Mouse (Mus musculus): ENCODE data around the gene Spindoc. TPM values are rescaled to one million over a fixed set of nuclear protein-coding genes. Genes with fewer than 3 reads are reported as not detected.

Spindoc gene
- polyA plus RNA-seq (2017; shearing (Covaris generic)): 4.3 TPM

GRCm38 (mm10) chr19:7382903-7383865 is at the start of gene Spindoc:
Gene Spindoc, minus strand, starts transcription at chr19:7382994.

GRCm38 (mm10) chr19:7416834-7417735 is 34.3 kb upstream of the Spindoc start, which contains the start of gene 2700081O15Rik:
Gene 2700081O15Rik, plus strand, starts transcription at chr19:7417625.

GRCm38 (mm10) chr19:7341512-7342397 is 41.0 kb downstream of the Spindoc start, which contains the start of gene Mark2:
Gene Mark2, minus strand, starts transcription at chr19:7341860.

Other genes with a start within 250 kb of the Spindoc start
- gene Otub1, start 176.7 kb downstream of the Spindoc start, polyA plus RNA-seq (2017; shearing (Covaris generic)): 73.3 TPM
- gene Cox8a, start 165.4 kb downstream of the Spindoc start, polyA plus RNA-seq (2017; shearing (Covaris generic)): 544 TPM
- 41.7 TPM for gene Naa40, start 141.8 kb downstream of the Spindoc start, polyA plus RNA-seq (2017; shearing (Covaris generic))
- gene Rcor2, start 115.7 kb downstream of the Spindoc start, polyA plus RNA-seq (2017; shearing (Covaris generic)): 0.27 TPM
- gene Mark2, start 41.1 kb downstream of the Spindoc start, polyA plus RNA-seq (2017; shearing (Covaris generic)): 83.1 TPM
- gene 2700081O15Rik, start 34.6 kb upstream of the Spindoc start, polyA plus RNA-seq (2017; shearing (Covaris generic)): 0.09 TPM
- 81.5 TPM for gene Rtn3, start 100.3 kb upstream of the Spindoc start, polyA plus RNA-seq (2017; shearing (Covaris generic))
- gene Atl3, start 111.0 kb upstream of the Spindoc start, polyA plus RNA-seq (2017; shearing (Covaris generic)): 18.9 TPM
- 111 TPM for gene Pla2g16, start 174.5 kb upstream of the Spindoc start, polyA plus RNA-seq (2017; shearing (Covaris generic))
- gene Lgals12, start 224.2 kb upstream of the Spindoc start, polyA plus RNA-seq (2017; shearing (Covaris generic)): not detected
- gene Hrasls5, start 229.5 kb upstream of the Spindoc start, polyA plus RNA-seq (2017; shearing (Covaris generic)): not detected

Data from CD4-positive, CD25-positive, alpha-beta regulatory T cell, adult 9 weeks (primary cell).